Mouse (Mus musculus) spleen, postnatal 10 days (tissue): ENCODE measurements around the gene Mrpl43.

Experiments
- DNase-seq, 2 experiments: peaks; one replicate each; pipeline ENCODE4 v3.0.0; 2021 to 2022; ENCODE audit warnings: low spot score in 2 of 2

Mrpl43 gene

GRCm38 (mm10) chr19:45029571-45029970, 23.3 kb upstream of the Mrpl43 start:
- DNase-seq: no peak

GRCm38 (mm10) chr19:45028746-45029145, 22.5 kb upstream of the Mrpl43 start:
- no peak for DNase-seq

GRCm38 (mm10) chr19:45027848-45028247, 21.6 kb upstream of the Mrpl43 start:
- no peak for DNase-seq

GRCm38 (mm10) chr19:45026958-45027670, 20.9 kb upstream of the Mrpl43 start:
- DNase-seq: no peak

GRCm38 (mm10) chr19:45025937-45026568, 19.8 kb upstream of the Mrpl43 start:
- no peak for DNase-seq

GRCm38 (mm10) chr19:45024775-45025174, 18.5 kb upstream of the Mrpl43 start:
- DNase-seq: no peak

- DNase-seq: no peak
These were observed 17.8 kb upstream of the Mrpl43 start for GRCm38 (mm10) chr19:45023993-45024392.

GRCm38 (mm10) chr19:45021362-45021761, 15.1 kb upstream of the Mrpl43 start:
- no peak for DNase-seq

- no peak for DNase-seq
These were observed 14.1 kb upstream of the Mrpl43 start for GRCm38 (mm10) chr19:45020348-45020747.

GRCm38 (mm10) chr19:45018351-45018831, 12.1 kb upstream of the Mrpl43 start:
- no peak for DNase-seq

GRCm38 (mm10) chr19:45017909-45018308, 11.7 kb upstream of the Mrpl43 start:
- DNase-seq: peak in 1 of 2 experiments; percentile 54

- DNase-seq: peak in 1 of 2 experiments; percentile 56
These were observed 11.1 kb upstream of the Mrpl43 start for GRCm38 (mm10) chr19:45017216-45017771.

GRCm38 (mm10) chr19:45016341-45017215, 10.3 kb upstream of the Mrpl43 start:
- peak in 1 of 2 experiments; percentile 53 for DNase-seq

- peak; percentile 36 to 72 for DNase-seq
These were observed 9.5 kb upstream of the Mrpl43 start for GRCm38 (mm10) chr19:45015518-45016281.

GRCm38 (mm10) chr19:45014981-45015402, 8.8 kb upstream of the Mrpl43 start:
- DNase-seq: peak in 1 of 2 experiments; percentile 44

GRCm38 (mm10) chr19:45014335-45014971, 8.2 kb upstream of the Mrpl43 start, which contains the start of gene Lzts2:
Lzts2 (plus strand) TSS chr19:45014414.
- DNase-seq: no peak

- no peak for DNase-seq
These were observed 7.5 kb upstream of the Mrpl43 start for GRCm38 (mm10) chr19:45013581-45014225.

GRCm38 (mm10) chr19:45012636-45013035, 6.4 kb upstream of the Mrpl43 start:
- no peak for DNase-seq

GRCm38 (mm10) chr19:45012219-45012618, 6.0 kb upstream of the Mrpl43 start:
- no peak for DNase-seq

GRCm38 (mm10) chr19:45010646-45011045, 4.4 kb upstream of the Mrpl43 start:
- DNase-seq: no peak
